Mouse (Mus musculus): ENCODE results near the gene Relt.
"Not testable (repeated sequence)": the region's sequence is repeated elsewhere in the genome, so short reads cannot be mapped to it uniquely, and the experiment has no call there.

The Relt gene

DNA sequence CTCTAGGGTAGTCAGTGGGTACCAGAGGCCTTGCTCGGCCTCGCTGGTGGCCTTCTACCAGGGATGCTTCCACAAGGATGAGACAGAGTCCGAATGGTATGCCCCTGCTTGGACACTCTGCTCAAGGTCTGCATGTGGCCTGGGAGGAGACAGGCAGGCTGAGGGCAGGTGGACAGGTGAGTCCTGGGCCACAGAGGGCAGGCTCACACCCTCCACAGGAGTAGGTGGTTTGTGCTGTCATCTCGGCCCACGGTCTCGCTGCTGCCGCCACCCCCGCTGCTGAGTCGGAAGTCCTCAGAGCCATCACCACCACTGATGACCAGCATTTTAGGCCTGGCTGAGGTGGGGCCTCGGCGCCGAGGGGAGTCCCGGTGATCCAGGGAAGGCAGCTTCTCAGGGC, 10.0 kb upstream of the Relt start:
- no peak for DNase-seq

DNA sequence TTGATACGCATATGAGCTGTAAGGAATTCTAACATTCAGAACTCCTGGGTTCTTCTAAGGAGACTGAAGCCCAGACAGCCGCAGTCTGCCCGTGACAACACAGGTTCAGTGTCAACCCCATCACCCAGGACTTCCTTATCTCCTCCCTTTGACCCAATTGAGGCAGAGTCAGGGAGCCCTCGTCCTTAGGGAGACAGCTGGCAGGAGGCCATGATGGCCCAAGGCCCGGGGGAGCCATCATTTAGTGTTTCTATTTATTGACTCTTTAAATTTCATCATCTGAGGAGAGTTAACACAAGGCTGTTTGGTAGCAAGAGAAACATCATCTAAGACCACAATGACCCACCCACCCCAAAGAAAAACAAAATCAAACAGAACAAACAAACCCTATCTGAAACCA, 8.6 kb upstream of the Relt start:
- no peak for DNase-seq

DNA sequence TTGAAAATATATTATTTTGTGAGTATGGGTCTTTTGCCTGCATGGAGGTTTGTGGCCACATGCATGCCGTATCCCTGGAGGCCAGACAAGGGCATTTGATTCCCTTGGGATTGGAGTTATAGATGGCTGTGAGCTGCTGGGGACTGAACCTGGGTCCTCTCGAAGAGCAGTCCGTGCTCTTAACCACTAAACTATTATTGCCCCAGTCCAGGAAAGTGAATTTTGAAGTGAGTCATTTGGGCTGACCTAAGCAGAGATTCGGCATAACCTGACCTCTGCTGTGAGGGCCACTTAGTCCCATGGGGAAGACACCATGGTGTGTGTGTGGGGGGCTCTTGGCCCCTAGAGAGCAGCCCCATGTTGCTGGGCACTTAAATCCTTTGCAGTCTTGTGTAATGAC, 8.1 kb upstream of the Relt start:
- no peak for DNase-seq

DNA sequence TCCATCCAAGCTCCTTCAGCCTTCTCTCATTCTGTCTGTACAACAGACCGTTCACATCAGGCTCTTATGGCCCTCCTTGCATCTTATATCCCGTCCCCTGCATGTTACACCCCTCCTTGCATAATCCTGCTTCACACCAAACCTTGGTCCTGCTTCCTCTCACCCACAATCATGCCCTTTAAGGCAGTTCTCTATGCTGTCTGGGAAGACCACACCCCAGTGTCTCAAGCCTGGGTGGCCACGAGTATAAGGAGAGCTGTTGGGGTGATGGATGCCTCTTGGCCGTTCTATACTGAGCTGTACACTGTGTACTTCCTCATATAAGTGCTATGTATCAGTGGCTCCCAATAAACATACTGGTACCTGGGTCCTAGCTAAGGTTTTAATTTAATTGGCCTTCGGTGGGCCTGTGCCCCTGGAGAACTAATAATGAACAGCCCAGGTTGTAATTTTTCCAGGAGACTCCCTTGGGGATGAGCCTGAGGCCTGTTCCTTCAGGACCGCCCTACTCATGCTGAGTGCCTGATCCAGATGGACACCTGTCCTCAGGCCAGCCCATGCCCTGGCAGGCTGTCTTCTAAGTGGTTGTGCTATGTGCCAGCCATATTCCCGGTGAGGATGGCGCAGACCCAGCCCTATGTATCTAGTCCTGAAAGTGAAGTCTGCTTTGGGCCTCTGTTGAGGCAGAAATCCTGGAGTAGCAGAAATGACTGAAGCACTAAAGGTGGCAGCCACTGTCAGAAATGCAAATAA, 6.8 kb upstream of the Relt start:
- DNase-seq, result no peak

DNA sequence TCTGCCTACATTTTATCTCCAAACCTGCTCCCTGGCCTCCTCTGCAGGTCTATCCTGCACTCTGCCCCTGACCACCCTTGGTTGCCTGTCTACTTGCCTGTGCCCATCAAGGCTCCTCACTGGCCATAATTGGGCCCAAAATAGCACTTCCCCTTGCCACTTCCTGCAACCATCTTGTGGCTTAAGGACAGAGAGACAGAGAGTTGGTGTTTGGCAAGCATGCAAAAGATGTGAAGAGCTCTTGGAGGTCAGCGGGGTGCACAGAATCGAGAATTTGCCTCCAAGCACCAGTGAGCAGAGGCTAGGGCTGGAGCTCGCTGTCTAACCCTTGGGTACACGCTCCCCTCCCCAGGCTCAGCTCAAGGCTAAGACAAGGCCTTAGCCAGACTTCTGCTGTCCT, 5.3 kb upstream of the Relt start:
- no peak for DNase-seq

DNA sequence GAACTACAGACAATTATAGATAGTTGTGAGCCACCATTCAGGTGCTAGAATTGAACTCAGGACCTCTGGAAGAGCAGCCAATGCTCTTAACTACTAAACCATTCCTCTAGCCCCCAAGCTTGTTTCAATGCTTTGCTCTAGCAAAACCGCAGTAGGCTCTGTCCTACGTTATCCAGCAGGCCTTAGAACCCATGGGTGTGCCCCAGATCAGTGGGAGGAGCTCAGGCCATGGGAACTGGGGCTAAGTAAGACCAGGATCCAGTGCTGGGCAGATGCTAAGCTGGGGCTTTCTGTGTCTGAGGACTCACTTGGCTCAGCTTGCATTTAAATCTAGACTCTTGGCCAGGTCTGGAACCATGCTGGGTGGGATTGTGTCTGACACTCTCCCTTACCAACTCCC, 4.3 kb upstream of the Relt start:
- no peak for DNase-seq

DNA sequence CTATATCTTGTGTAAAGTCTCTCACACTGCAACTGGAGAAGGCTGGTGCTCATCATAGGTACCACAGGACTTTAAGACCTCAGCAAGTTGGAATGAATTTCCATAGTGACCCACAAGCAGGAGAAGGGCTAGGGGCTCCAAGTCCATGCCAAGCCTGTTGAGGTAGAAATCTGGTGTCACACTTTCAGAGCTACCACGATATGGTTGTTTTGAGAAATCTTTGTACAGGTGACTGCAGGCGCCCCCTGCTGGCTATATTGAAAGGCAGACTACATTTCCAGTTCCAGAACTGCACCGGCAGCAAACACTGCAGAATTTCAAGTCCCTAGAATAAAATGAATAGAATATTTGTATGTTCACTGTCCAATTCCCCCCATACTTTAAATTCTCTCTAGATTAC, 3.4 kb upstream of the Relt start:
- peak; percentile 78 for DNase-seq

DNA sequence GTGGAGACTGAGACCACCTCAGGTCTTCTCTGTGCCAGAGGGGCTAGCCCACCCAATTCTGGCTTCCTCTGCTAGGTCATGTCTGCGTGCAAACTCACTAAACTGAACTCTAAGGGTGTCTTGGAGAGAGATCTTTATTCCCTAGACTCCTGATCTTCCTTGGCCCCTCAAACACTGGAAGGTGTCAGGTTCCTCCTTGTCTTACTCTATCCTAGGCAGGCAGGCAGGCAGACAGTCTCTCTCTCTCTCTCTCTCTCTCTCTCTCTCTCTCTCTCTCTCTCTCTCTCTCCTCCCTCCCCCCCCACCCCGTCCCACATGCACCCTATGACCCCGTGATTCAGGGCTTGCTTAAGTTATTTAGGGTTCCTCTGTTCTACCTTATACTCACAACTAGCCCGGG, 893 bp downstream of the Relt start:
- DNase-seq, result peak; percentile 9

DNA sequence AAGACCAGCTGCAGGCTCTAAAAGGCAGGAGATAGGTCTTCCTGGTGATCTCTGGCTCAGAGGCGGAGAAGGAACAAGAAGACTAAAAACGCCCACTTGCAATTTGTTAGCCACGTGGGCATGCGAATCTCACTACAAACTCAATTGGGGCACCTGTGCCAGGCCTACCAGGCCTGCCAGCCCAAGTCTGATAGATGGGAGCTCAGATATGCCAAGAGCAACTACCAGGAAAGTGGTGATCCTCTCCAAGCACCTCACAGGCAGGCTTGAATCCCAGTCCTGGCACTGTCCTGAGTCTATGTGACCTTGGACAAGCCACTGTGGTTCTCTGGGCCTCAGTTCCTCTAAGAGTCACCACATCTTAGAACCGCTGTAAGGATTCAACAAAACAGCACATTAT, 2.0 kb downstream of the Relt start:
- no peak for DNase-seq

DNA sequence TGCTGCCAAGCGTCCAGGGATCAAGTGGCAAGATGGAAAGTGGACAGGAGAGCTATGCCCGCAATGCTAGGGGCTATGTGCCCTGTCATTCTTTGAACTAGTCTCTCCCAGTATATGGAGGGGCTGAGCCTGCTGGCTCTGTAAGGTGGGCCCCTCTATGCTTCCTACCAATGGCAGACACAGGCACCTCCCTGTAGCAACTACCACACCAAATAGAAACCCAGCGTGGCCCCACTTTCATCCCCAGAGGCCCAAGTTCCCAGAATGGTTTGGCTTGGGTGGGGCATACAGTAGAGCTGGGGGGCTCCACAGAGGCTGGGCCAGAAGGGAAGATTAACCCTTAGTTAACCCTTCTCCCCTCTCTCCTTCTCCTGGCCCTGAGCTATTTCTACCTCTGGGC, 2.8 kb downstream of the Relt start:
- DNase-seq, result no peak

DNA sequence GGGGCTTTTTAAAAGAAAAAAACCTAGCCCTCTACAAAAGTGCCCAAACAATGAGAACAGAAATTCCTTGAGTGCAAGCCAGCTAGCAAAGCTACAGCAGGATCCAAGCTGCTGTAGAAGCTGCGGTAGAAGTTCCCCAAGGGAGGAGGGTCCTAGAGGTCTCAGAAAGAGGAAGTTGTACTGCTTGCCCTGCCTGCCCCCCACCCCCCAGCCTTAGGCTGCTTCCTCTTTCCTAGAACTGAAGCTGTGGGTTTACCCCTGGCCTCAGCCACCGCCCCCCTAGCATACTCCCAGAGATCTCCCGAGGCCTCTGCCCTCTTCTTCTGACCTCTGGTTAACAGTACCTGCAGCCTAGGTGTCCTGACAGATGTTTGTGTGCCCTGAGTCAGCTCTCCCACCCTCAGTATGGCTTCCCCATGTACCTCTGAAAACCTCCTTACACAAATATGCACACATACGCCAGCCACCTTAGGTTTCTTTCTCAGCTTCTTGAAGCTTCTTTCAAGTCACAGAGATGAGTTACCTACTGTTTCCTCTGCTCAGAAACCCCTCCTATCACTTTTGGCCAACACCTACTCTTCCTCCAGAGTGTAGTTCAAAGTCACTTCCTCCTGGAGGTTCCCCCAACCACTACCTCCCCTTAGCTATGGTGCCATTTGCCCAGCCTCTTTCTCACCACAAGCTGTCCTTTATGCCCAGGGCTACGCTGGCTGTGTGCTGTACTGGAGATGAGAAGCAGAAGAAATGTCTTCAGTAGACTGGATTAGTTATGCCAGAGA, 7.3 kb downstream of the Relt start:
- DNase-seq, result no peak

DNA sequence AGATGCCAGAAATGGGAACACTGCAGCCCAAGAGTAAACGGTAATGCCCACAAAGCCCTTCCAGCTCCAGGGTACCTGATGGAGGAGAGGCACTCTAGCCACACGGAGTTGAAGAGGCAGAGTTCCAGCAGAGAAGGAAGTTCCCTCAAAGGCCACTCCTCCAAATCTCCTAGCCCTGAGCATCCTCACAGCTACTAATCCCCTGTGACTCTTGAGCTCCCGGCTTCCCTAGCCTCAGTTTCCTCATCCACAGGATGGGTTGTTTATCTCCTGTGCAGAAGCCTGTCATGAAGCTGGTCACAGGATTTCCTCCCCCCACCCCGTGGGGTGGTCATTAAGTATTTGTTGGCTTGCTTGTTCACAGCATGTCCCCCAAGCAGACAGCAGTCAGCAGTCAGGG, 7.9 kb downstream of the Relt start:
- DNase-seq, result no peak

DNA sequence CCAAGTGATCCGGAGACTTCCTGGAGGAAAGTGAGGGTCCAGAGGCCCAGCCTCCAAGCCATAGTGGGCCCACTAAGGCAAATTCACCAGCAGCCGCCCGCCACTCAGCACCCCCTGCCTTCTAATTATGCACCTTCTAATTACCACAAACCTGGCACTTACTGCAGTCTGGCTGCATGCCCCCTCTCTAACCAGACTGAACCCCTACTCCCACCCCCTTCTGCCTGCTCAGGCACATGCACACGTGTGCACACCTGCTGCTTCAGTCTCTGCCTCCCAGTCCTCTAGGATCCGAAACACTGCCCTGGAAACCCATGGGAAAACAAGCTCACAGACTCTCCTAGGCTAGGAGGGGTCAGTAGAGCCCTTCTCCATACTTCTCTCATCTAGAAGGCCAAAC, 8.4 kb downstream of the Relt start:
- no peak for DNase-seq

DNA sequence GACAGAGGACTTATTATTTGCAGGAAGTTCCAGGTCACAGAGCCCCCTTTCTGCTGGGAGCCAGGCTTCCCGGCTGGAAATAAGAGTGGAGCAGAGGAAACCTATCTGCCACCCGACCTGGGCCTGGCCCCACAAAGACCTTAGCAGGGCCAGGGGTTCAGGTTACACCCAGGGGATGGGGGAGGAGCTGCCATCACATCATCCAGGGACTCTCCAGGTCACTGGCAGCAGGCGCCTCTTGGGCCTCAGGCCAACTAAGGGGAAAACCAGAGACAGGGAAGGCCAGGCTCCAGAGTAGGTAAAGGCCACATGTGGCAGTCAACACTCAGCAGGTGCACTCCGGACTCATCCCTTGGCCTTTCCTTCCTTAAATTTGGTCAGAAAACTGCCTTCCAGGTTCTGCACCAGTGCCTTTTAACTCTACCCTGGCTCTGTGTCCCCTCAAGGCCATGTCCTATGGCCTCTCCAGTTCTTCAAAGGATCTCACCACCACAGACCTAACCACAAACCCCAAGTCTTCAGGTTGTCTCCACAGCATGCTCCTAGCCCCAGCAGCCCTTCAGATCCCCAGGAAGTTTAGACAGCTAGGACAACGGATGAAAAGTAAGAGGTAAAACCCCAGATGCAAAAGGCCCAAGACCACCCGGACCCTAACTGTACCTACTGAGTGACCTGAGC, 9.0 kb downstream of the Relt start:
- peak; percentile 52 for DNase-seq

DNA sequence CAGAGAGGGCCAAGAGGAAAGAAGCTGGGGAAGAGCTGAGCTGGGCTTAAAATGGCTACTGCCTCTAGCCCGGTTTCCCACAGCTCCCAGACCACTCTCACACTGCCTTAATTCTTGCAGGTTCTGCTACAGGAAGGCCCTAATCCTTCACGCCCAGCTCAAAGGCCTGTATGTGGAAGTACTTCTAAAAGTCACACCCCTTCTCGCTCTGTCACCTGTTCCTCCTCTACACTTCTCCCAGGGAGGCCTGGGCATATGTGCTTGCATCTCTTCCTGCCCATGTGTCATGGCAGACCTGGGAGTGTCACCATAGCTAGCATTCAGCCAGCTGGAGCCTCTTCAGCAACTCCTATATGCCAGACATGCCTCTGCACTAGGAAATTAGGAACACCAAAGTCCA, 9.8 kb downstream of the Relt start:
- DNase-seq, result no peak

DNA sequence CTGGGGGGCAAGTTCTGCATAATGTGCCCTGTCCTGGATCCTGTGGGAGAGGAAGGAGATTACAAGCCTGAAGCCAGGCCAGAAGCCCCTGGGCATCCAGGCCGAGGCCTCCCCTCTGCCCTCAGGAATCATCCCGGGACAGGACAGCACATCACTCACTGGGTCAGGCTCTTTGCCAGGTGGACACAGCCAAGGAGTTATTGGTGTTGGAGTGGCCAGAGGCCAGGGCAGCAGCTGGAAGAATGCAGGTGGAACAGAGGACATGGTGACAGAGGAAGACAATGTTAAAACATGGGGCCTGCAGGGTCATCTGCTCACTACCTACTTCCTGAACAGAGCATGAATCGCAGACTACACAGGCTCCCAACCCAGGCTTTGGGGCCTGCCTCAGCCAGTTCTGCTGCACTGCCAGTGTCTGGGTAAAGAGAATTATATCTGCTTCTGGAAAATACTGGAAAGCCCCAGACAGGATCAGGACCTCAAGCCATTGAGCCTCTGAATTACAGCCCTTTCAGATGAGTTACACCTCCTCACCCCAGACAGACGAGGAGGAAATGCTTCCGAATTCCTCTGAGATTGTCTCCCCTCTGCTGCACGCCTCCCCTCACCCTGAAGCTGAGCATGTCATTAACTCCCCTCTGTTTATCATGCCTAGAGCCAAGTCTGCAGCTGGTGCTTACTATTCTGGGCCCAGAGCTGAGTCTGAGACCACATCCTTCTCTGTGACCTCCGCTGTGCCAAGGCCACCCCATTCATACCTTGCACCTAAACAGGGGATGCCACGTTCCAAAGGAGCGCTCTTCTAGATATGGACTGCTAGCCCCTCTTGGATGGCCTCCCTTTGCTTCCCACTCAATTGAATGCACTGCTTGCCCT, 11.5 kb downstream of the Relt start:
- no peak for DNase-seq

DNA sequence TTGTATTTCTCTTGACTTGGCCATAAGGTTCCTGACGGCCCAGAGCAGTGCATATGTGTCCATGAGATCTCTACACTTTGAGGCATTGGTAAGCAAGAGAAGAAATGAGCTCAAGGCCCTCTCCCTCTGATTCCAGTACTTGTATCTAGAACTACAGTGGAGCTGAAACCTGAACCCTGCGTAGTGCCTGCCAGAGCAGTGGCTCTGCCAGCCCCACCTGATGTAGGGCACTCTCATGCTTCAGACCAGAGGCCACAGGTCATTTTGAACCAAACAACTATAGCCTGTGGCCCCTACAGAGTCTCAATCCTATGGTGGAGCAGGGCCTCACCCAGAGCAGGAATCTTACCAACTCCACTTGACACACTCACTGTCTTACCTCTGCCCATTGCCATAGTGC, 13.7 kb downstream of the Relt start:
- DNase-seq, result no peak

DNA sequence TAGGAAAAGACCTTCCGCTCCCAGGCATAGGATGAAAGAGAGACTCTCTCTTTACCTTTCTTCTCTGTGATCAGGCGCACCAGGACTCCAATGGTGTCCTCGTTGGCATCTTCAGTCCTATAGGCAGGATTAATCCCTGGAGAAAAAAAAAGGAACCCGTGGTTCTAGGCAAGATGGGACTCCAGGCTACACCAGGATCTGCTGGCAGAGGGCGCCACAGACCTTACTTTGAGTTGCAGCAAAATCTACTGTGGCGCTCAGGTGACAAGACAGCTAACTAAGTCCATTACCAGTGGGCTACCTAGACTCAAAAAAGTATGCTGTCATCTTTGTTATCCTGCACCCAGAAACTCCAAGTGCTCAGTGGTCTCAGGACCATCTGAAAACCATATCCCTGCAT, 14.5 kb downstream of the Relt start:
- peak; percentile 73 for DNase-seq

DNA sequence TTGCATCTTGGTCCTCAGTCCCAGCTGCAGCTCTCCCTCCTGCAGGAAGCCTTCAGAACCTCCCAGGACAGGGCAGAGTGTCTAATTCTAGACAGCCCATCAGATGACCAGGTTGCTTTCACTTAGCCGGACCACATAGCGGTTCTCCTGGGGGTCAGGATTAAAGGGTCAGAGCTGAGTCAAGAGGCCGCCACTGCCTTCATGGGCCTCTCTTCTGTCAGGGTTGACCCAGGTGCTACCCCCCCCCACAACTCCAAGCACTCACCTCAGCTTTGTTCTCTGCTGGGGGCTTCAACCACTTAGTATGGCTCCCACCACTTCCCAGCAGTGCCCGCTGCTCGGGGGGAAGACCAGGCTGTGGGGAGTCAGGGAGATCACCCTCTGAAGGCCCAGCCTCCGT, 16.1 kb downstream of the Relt start:
- DNase-seq, result no peak

DNA sequence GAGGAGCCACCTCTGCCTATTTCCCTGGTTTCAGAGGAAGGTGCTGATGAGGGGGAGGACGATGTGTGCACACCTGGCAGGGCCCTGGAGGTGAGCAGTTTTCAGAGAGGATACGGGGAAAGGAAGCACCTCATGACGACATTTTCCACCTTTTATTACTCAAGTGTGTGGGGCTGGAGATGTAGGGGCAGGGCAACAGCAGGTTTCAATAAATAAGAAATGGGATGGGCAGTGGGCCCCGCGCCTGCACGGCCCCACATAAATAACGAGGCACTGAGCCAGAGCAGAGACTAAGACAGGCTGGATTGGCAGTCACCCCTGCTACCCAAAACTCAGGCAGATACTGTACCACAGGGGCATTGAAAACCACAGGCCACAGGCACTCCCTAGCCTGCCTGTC, 17.2 kb downstream of the Relt start:
- not testable (repeated sequence) for DNase-seq

DNA sequence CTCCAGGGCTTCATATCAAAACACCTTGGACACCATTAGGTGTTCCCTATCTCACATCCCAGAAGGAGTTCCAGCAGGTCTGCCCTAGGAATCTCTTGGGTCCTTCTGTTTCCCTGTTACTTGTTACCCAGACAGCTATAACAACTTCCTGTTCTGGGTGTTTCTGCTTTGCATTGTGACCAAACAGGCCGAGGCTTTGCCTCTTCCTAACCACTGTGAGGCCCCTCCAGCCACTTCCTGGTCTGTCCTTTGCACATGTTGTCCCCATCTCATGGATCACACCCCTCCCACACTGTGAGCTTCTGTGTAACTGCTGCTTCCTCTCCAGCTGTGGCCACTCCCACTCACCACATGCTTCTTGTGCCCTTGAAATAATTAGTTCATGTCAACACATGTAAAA, 17.8 kb downstream of the Relt start:
- peak; percentile 47 for DNase-seq

DNA sequence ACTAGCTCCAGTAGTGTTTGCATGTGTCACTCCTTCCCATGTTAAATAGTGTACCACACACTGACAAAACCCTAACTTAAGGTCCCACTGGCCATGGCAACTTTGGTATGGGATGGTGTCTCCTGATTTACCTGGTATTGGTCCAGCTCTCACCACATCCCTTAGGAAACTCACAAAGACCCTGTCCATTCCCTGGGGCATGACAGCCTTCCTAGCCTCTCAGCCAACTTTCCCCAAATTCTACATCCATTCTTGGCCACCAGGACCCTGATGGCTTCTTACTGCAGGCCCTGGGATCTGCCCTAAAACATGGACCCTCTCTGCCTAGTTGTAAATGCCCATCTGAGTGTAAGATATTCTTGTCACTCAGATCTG, 18.2 kb downstream of the Relt start:
- DNase-seq, result no peak

DNA sequence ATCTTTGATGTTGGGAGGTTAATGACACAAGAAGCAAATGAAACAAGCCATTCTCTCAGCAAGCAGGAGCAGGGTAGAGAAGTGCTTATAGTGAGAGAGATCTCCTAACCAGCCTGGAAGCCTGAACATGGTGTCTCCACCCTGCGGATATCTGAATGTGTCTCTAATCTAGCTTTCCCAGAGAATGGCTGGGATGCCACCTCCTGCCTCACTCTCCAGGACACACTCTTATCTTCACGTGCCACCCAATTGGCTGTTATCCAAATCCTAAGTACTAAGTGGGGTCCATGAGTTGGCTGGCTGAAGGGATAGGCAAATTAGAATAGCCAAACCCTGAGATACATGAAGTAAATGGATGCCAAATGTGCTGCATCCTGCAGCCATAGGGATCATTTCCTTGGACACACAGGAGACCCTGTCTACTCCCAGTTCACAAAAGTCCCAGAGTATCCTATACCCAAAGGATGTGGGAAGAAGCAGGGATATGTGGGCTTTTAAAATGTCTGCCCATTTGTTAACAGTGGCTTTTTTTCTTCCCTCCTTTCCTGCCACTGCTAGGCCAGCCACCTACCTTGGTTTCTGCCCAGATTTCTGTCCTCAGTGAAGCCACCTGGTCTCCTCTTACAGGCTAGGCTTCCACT, 18.7 kb downstream of the Relt start:
- DNase-seq, result no peak

Data from embryo, embryonic 11 days (tissue).